Mouse (Mus musculus) hindbrain, embryonic 10.5 days (tissue): ENCODE measurements around the gene Espl1. TPM values are rescaled to one million over a fixed set of nuclear protein-coding genes. Genes with fewer than 3 reads are reported as not detected.
A peak's percentile ranks its signal among the peaks of the same experiment; 100 is the strongest.

Experiments used
- DNase-seq: peaks from one replicate; pipeline ENCODE4 v3.0.0-alpha.2; 2017; ENCODE audit warnings: low spot score
- H3K27ac ChIP-seq: fragments of 300-500 bp; sonication (generic); 2 replicates; pipeline ENCODE4 v1.5.1; 2016; ENCODE audit warnings: mild to moderate bottlenecking, moderate library complexity
- H3K27me3 ChIP-seq: fragments of 300-500 bp; sonication (generic); 2 replicates; pipeline ENCODE4 v1.6.1; 2016; ENCODE audit warnings: mild to moderate bottlenecking; ENCODE audit not compliant: poor library complexity, insufficient read depth, severe bottlenecking
- H3K36me3 ChIP-seq: fragments of 300-500 bp; sonication (generic); 2 replicates; pipeline ENCODE4 v1.6.1; 2016; ENCODE audit warnings: mild to moderate bottlenecking, moderate library complexity
- H3K4me1 ChIP-seq: fragments of 300-500 bp; sonication (generic); replicated peaks from 2 replicates; pipeline ENCODE4 v1.6.1; 2016; ENCODE audit warnings: mild to moderate bottlenecking
- H3K4me3 ChIP-seq: fragments of 300-500 bp; sonication (generic); 2 replicates; pipeline ENCODE4 v1.5.1; 2016; ENCODE audit warnings: mild to moderate bottlenecking, moderate library complexity
- H3K9me3 ChIP-seq: fragments of 300-500 bp; sonication (generic); 2 replicates; pipeline ENCODE4 v1.6.1; 2016; ENCODE audit warnings: mild to moderate bottlenecking, moderate library complexity
- WGBS: fragments of 180-500 bp; shearing (Covaris S2); methylation state at CpG from one replicate; pipeline ENCODE4 v1.1.7; 2016; 5-methylcytosine and 5-hydroxymethylcytosine counted together
- polyA plus RNA-seq: library from polyadenylated mRNA; unstranded; fragments of >200 nt; fragmentation: Nextera tagmentation; extraction: Ambion mirVana; gene quantifications from 2 replicates; pipeline ENCODE4 v1.2.1, GENCODE M21; 2016

The Espl1 gene
- polyA plus RNA-seq, 1 experiment from 2014 or later = 42.6 TPM

- H3K9me3 ChIP-seq = no peaks in the 10 kb centered on the region
- H3K4me1 ChIP-seq = peaks cover 51% of the 10 kb centered on the region
- peak within 1 kb of the TSS; percentile 64 for H3K4me3 ChIP-seq
- no peaks in the 10 kb centered on the region for H3K36me3 ChIP-seq
- DNase-seq = no peak
- WGBS = under 1% methylated on average over 42 of the region's 46 CpGs
- peaks cover 80% of the 10 kb centered on the region for H3K27me3 ChIP-seq
- peak within 1 kb of the TSS; percentile 85 for H3K27ac ChIP-seq
Observed at GRCm38 (mm10) chr15:102257202-102258075, 38.6 kb upstream of the Espl1 start, which contains the start of gene Rarg. Gene Rarg (minus strand): TSS chr15:102257517.

GRCm38 (mm10) chr15:102258076-102258470 is 38.0 kb upstream of the Espl1 start:
- WGBS = 2% methylated on average over 12 of the region's 12 CpGs
- Histone ChIP-seq H3K36me3 (no peaks in the 10 kb centered on the region), H3K4me1 (peaks cover 50% of the 10 kb centered on the region), H3K27ac (peak overlapping the region; percentile 85), H3K4me3 (peak overlapping the region; percentile 64), H3K27me3 (peaks cover 75% of the 10 kb centered on the region), H3K9me3 (no peaks in the 10 kb centered on the region)
- no peak for DNase-seq

GRCm38 (mm10) chr15:102258581-102259253 is 37.3 kb upstream of the Espl1 start:
- no peaks in the 10 kb centered on the region for H3K36me3 ChIP-seq
- peaks cover 50% of the 10 kb centered on the region for H3K4me1 ChIP-seq
- H3K9me3 ChIP-seq = no peaks in the 10 kb centered on the region
- DNase-seq = no peak
- peak overlapping the region; percentile 64 for H3K4me3 ChIP-seq
- H3K27me3 ChIP-seq = peaks cover 71% of the 10 kb centered on the region
- 9% methylated on average over 11 of the region's 11 CpGs for WGBS
- H3K27ac ChIP-seq = peak overlapping the region; percentile 85

- Histone ChIP-seq H3K9me3 (no peaks in the 10 kb centered on the region), H3K27me3 (peaks cover 34% of the 10 kb centered on the region), H3K27ac (no peak overlapping the region), H3K36me3 (no peaks in the 10 kb centered on the region), H3K4me3 (no peak overlapping the region), H3K4me1 (peaks cover 21% of the 10 kb centered on the region)
- WGBS = 53% methylated on average over 7 of the region's 7 CpGs
- no peak for DNase-seq
Observed at GRCm38 (mm10) chr15:102262582-102262981, 33.5 kb upstream of the Espl1 start.

DNA sequence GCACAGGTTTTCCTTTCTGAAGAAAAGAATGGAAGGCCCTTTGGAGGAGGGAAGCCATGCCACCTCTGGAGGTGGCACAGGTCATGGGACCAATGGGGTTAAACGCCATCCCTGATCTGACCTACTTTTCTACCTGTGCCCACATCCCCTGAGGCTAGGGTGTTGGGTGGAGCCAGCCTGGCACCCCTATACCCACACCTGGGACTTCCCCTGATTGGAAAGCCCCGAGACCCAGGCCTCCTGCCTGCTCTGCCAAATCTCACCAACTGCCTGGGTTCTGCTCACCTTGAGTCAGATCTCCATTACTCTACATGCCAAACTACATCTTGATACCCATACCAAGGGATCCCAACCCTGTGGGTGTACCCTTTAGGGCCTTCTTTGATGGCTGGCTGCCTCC is 33.0 kb upstream of the Espl1 start:
- 80% methylated on average over 2 of the region's 2 CpGs for WGBS
- H3K27ac ChIP-seq = no peak overlapping the region

DNA sequence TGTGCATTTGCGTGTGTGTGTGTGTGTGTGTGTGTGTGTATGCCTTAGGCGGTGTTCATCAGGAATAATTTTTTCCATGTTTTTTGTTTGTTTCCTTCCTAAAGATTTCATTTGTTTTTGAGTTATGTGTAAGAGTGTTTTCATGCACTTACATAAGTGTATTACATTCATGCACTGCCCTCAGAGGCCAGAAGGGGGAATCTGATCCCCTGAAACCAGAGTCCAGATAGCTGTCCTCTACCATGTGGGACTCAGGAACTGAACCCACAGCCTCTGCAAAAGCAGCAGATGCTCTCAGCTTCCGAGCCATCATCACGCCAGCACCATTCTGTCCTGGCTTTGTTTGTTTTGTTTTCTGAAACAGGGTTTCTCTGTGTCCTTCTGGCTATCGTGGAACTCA is 30.5 kb upstream of the Espl1 start:
- Histone ChIP-seq H3K9me3 (no peaks in the 10 kb centered on the region), H3K4me1 (peaks cover 7% of the 10 kb centered on the region), H3K27me3 (peaks cover 20% of the 10 kb centered on the region), H3K27ac (no peak overlapping the region), H3K4me3 (no peak overlapping the region), H3K36me3 (no peaks in the 10 kb centered on the region)
- 88% methylated on average over 5 of the region's 5 CpGs for WGBS
- no peak for DNase-seq

More for the DNA sequence above, 33.0 kb upstream of the Espl1 start:
- H3K4me1 ChIP-seq = peaks cover 16% of the 10 kb centered on the region
- DNase-seq = no peak
- no peak overlapping the region for H3K4me3 ChIP-seq
- no peaks in the 10 kb centered on the region for H3K9me3 ChIP-seq
- no peaks in the 10 kb centered on the region for H3K36me3 ChIP-seq
- H3K27me3 ChIP-seq = peaks cover 29% of the 10 kb centered on the region

DNA sequence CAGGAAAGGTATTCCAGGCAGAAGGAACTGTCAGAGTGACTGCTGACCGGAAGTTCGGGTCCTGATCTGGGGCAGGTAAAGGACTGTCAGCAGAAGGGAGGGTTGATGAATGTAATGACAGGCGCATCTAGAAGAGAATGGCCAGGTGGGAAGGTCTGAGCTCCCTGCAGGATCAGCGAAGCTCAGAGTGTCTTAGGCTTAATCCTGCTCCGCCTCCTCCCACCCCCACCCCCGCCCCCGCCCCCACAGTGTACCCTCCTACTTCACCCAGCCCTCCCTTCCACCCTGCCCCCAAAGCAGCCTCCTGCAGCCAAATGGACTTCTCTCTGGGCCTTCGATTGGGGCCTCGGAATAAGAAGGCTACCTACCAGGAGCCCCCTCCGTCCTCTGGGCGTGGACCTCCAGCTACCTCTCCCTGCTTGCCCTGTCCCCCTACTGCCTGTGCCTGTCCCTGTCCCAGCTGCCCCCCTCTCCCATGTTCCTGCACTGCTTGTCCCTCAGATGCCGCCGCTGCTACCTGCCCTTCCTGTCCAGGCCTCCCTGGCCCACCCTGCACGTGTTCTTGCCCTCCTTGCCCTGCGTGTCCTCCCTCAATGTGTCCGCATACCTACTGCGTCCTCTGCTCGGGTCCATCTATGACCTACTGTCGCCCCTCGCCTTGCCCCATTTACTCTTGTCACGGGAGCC is 25.6 kb upstream of the Espl1 start, which contains the start of gene Gm9918:
Gene Gm9918, plus strand, starts transcription at position 290 of the 687 bp plus-strand sequence.
- Histone ChIP-seq H3K27ac (peak within 1 kb of the TSS; percentile 17; the same call in 1 of the 2 replicates), H3K9me3 (no peaks in the 10 kb centered on the region), H3K4me1 (peaks cover 19% of the 10 kb centered on the region), H3K27me3 (peaks cover 24% of the 10 kb centered on the region), H3K4me3 (peak within 1 kb of the TSS; percentile 41), H3K36me3 (no peaks in the 10 kb centered on the region)
- DNase-seq = no peak
- 8% methylated on average over 20 of the region's 21 CpGs for WGBS

DNA sequence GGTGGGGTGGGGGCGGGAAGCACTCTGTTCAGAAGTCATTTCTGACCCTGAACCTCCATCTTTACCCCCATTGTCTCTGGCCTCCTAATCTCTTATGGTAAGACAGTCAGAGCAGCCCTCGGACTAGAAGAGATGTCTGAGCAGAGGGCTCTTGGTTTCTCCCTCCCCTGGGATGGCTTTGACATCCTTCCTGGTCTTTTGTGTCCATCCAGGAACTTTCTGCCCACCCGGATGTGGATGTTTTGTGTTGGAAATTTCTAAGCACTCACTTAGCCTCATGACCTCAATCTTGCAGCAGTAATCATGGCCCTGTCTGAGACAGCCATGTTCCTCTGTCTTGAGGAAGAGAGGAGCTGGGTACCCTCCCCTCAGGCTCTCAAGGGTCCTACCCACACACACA is 24.6 kb upstream of the Espl1 start:
- Histone ChIP-seq H3K27me3 (peaks cover 24% of the 10 kb centered on the region), H3K36me3 (no peaks in the 10 kb centered on the region), H3K4me1 (peaks cover 19% of the 10 kb centered on the region), H3K9me3 (no peaks in the 10 kb centered on the region), H3K27ac (no peak overlapping the region), H3K4me3 (no peak overlapping the region)
- no peak for DNase-seq
- WGBS = 24% methylated on average over 3 of the region's 3 CpGs

GRCm38 (mm10) chr15:102273982-102274716 is 21.9 kb upstream of the Espl1 start:
- H3K4me3 ChIP-seq = no peak overlapping the region
- peaks cover 25% of the 10 kb centered on the region for H3K4me1 ChIP-seq
- H3K27me3 ChIP-seq = peaks cover 24% of the 10 kb centered on the region
- WGBS = 71% methylated on average over 6 of the region's 6 CpGs
- H3K27ac ChIP-seq = no peak overlapping the region
- no peaks in the 10 kb centered on the region for H3K36me3 ChIP-seq
- no peaks in the 10 kb centered on the region for H3K9me3 ChIP-seq
- no peak for DNase-seq

GRCm38 (mm10) chr15:102278726-102279091 is 17.4 kb upstream of the Espl1 start:
- Histone ChIP-seq H3K4me3 (peak overlapping the region; percentile 84), H3K36me3 (peaks cover 26% of the 10 kb centered on the region), H3K27ac (peak overlapping the region; percentile 92), H3K4me1 (peaks cover 17% of the 10 kb centered on the region), H3K27me3 (no peaks in the 10 kb centered on the region), H3K9me3 (no peaks in the 10 kb centered on the region)
- 38% methylated on average over 7 of the region's 7 CpGs for WGBS
- DNase-seq = no peak

GRCm38 (mm10) chr15:102279092-102279782 is 16.8 kb upstream of the Espl1 start, which contains the start of gene Mfsd5:
Gene Mfsd5 (plus strand): TSS chr15:102279454.
- H3K9me3 ChIP-seq = no peaks in the 10 kb centered on the region
- WGBS = under 1% methylated on average over 65 of the region's 65 CpGs
- H3K4me1 ChIP-seq = peaks cover 17% of the 10 kb centered on the region
- H3K4me3 ChIP-seq = peak within 1 kb of the TSS; percentile 84
- H3K27me3 ChIP-seq = no peaks in the 10 kb centered on the region
- H3K36me3 ChIP-seq = peaks cover 26% of the 10 kb centered on the region
- DNase-seq = peak; percentile 93
- peak within 1 kb of the TSS; percentile 92 for H3K27ac ChIP-seq
